Mouse (Mus musculus) embryo, embryonic 10 days (tissue): ENCODE results near the gene Ing4.
"Not testable (repeated sequence)": the region's sequence is repeated elsewhere in the genome, so short reads cannot be mapped to it uniquely, and the experiment has no call there.

Experiments
- DNase-seq: peaks from one replicate; pipeline ENCODE4 v3.0.0-alpha.2; 2015; ENCODE audit warnings: low spot score

Gene Ing4

DNA sequence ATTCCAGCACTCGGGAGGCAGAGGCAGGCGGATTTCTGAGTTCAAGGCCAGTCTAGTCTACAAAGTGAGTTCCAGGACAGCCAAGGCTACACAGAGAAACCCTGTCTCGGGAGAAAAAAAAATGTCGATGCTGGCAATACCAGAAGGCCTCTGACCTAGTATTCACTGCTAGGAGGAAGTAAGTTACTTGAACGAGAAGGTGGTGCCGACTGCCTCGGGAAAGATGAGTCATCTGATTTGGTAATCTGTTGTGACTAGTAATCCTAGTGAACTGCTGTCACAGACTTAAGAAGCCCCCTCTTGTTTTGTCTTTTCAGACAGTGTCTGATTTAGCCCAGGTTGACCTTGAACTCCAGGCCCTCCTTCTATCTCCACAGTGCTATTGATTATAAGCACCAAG is 1.5 kb downstream of the Ing4 start:
- DNase-seq, result no peak

DNA sequence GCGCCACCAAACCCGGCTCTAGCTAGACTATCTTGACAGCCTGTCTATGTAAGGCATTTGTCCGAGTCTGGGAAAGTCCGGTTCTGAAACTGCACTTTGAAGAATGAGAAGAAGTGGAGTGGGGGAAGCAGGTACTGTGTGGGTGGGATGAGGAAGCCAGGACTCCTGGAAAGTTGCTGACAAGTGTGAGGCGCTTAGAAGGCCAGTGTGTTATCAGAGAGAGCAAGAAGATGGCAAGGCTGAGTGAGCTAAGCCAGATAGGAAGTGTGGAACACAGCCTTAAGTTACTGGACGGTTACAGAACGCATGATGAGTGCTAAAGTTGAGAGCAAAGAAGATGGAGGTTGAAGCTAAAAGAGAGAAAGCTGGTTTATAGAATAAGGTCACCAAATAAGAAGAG is 2.5 kb downstream of the Ing4 start:
- no peak for DNase-seq

DNA sequence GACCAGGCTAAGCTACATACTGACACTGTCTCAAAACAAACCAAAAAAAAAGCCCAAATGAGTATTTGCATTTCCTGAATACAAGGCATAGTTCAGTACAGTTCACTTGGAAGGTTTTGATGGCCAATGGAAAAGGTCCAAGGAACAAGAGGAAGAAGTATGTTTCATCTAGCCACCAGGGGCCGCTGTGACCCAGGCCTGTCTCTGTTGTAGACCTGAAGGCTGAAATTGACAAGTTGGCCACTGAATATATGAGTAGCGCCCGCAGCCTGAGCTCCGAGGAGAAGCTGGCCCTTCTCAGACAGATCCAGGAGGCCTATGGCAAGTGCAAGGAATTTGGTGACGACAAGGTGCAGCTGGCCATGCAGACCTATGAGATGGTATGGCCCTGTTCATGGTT is 7.1 kb downstream of the Ing4 start:
- DNase-seq, result peak; percentile 86

- peak; percentile 36 for DNase-seq
Observed at GRCm38 (mm10) chr6:125049678-125050077, 10.1 kb downstream of the Ing4 start, which contains the start of gene Acrbp. TSS of gene Acrbp (plus strand) at chr6:125049689.

GRCm38 (mm10) chr6:125051237-125051636 is 11.7 kb downstream of the Ing4 start:
- DNase-seq, result no peak

GRCm38 (mm10) chr6:125061493-125061892 is 21.9 kb downstream of the Ing4 start:
- DNase-seq, result no peak

- DNase-seq, result no peak
Observed at GRCm38 (mm10) chr6:125062511-125062910, 23.0 kb downstream of the Ing4 start.

- DNase-seq, result no peak
Observed at GRCm38 (mm10) chr6:125063906-125064305, 24.3 kb downstream of the Ing4 start.

- not testable (repeated sequence) for DNase-seq
Observed at GRCm38 (mm10) chr6:125065223-125065622, 25.7 kb downstream of the Ing4 start.

- no peak for DNase-seq
Observed at GRCm38 (mm10) chr6:125067571-125067995, 28.0 kb downstream of the Ing4 start, which contains the start of gene Lpar5. TSS of gene Lpar5 (plus strand) at chr6:125067920.

GRCm38 (mm10) chr6:125071170-125071895 is 31.8 kb downstream of the Ing4 start:
- no peak for DNase-seq

DNA sequence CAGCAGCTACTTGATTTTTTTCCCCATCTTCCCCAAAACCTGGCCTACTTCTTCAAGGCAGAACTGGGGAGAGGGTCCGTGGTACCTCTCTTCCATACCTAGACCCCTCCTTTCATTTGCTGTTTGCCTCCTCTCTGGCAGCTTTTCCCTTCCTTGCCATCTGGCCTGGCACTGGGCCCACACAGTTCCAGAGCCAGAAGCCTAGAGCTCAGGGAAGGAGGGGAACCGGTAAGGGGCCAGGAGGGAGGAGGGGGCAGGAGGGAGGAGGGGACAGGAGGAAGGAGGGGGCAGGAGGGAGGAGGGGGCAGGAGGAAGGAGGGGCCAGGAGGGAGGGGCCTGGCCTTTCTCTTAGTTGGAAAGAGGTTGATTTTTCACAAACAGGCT is 32.3 kb downstream of the Ing4 start:
- DNase-seq, result no peak

GRCm38 (mm10) chr6:125073825-125074224 is 34.3 kb downstream of the Ing4 start:
- no peak for DNase-seq

GRCm38 (mm10) chr6:125081394-125081793 is 41.8 kb downstream of the Ing4 start:
- DNase-seq, result no peak

DNA sequence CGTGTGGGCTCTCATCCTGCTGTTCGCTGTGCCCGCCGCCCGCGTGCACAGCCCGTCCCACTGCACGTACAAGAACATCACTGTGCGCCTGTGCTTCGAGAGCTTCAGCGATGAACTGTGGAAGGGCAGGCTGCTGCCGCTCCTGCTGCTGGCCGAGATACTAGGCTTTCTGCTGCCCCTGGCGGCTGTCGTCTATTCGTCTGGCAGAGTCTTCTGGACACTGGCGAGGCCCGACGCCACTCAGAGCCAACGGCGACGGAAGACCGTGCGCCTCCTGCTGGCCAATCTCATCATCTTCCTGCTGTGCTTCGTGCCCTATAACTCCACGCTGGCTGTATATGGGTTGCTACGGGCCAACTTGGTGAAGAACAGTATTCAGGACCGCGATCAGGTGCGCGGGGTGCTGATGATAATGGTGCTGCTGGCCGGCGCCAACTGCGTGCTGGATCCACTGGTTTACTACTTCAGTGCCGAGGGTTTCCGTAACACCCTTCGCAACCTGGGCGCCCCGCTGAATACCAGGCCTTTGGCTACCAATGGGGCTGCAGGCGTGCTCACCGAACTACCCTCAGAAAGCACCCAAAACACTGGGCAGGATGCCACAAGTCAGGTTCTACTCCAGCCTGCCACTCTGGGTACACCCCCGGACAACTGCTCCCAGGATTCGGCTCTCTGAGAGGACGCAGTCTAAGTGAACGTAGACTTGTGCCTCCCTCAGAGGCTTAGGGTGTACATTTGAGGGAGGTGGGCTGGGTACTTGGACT is 42.4 kb downstream of the Ing4 start:
- peak; percentile 99 for DNase-seq

GRCm38 (mm10) chr6:125082801-125083386 is 43.3 kb downstream of the Ing4 start:
- DNase-seq, result no peak

- DNase-seq, result peak; percentile 87
Observed at GRCm38 (mm10) chr6:125084424-125084823, 44.9 kb downstream of the Ing4 start.

- no peak for DNase-seq
Observed at GRCm38 (mm10) chr6:125087937-125088336, 48.4 kb downstream of the Ing4 start.

DNA sequence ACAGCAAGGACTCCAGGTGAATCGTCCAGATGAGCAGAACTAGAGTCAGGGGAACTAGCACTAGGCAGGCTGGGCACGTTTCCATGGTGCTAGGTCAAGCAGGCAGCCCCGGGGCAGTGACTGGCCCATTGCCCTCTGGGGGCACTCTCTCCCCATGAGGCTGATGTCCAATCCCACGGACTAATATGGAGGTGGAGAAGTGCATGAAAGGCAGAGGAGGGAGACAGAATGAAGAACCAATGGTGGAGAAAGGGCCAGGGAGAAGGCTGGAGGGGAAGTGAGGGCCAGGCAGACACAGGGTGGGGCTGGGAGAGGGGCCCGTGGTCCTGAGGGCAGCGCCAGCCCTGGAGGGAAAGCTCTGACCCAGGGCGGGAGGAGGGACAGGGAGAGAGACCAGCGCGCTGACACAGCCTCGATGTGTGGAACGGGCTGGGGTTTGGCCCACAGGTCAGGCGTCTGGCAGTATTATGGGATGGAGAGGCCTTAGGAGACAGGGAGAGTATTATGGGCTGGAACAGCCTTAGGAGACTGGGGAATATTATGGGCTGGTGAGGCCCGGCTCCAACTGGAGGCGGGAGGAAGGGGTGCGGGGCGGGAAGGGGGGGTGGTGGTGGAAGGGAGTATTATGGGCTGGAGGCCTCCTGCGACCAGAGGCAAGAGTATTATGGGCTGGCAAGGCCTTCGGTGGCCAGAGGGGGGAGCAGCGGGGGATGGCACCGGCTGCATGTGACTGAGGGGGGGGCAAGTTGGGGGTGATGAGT is 49.2 kb downstream of the Ing4 start:
- peak; percentile 93 for DNase-seq

GRCm38 (mm10) chr6:125089521-125090321 is 50.2 kb downstream of the Ing4 start:
- peak; percentile 72 for DNase-seq

DNA sequence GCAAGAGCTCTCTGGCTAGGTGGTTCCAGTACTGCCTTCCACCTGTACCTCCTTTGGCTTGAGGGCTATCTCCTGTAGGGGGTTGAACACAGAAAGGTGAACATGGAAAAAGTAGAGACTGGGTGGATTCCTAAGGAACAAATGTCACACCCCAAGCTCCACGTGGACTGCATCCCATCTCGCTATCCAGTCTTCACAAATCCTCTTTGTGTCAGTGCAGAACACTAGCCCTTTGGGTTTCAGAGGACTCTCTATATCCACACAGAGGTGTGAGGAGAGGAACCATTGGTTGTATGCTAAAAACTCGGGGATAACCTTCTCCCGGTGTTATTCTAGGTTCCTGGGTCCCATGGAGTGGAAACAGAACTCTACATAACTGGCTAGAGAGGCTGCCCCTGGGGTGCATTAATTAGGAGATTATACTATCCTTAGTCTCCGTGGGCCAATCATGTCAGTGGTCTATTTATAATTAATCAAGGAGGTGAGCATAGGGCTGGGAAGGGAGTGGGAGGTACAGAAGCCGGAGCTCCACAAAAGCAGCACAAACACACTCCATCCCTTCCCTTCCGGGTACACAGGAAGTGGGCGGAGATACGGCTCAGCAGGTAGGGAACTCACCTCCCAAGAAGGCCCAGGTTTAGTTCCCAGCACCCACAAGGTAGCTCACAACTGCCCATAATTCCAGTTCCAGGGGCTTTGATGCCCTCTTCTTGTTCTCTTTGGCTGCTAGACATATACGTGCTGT is 51.0 kb downstream of the Ing4 start:
- no peak for DNase-seq
